Mouse (Mus musculus): ENCODE data around the gene Ceacam19. TPM values are rescaled to one million over a fixed set of nuclear protein-coding genes. Genes with fewer than 3 reads are reported as not detected.

Ceacam19 gene
- polyA plus RNA-seq, 1 experiment from 2014 or later: not detected

- WGBS: 27% methylated on average over 2 of the region's 2 CpGs
- no peak overlapping the region for H3K4me3 ChIP-seq
- H3K27me3 ChIP-seq: no peaks in the 10 kb centered on the region
- no peak overlapping the region for H3K9ac ChIP-seq
- no peak overlapping the region for H3K4me2 ChIP-seq
- H3K36me3 ChIP-seq: peaks cover 3% of the 10 kb centered on the region
- H3K4me1 ChIP-seq: peaks cover 15% of the 10 kb centered on the region; the same call in 1 of the 2 replicates
- no peak overlapping the region for H3K27ac ChIP-seq
- ATAC-seq (ENCODE audit: borderline replicate concordance, extremely low read depth, low FRiP score, low TSS enrichment): no peak
- H3K9me3 ChIP-seq: no peaks in the 10 kb centered on the region
Measured at GRCm38 (mm10) chr7:19923354-19923753, 35.6 kb upstream of the Ceacam19 start.

GRCm38 (mm10) chr7:19920506-19921261 is 32.9 kb upstream of the Ceacam19 start, which contains the start of gene Pvr:
TSS of gene Pvr (minus strand) at chr7:19921160.
- Histone ChIP-seq H3K4me1 (peaks cover 15% of the 10 kb centered on the region; the same call in 1 of the 2 replicates), H3K36me3 (peaks cover 25% of the 10 kb centered on the region)
- ATAC-seq (ENCODE audit: borderline replicate concordance, extremely low read depth, low FRiP score, low TSS enrichment): peak; percentile 88

GRCm38 (mm10) chr7:19920166-19920505 is 32.4 kb upstream of the Ceacam19 start:
- H3K27ac ChIP-seq: peak overlapping the region; percentile 86; the same call in 1 of the 2 replicates
- H3K9ac ChIP-seq: peak overlapping the region; percentile 87
- H3K4me1 ChIP-seq: peaks cover 15% of the 10 kb centered on the region; the same call in 1 of the 2 replicates
- H3K9me3 ChIP-seq: no peaks in the 10 kb centered on the region
- ATAC-seq (ENCODE audit: borderline replicate concordance, extremely low read depth, low FRiP score, low TSS enrichment): peak; percentile 16; the same call in 1 of the 2 replicates
- H3K4me2 ChIP-seq: peak overlapping the region; percentile 66
- H3K4me3 ChIP-seq: peak overlapping the region; percentile 91
- no peaks in the 10 kb centered on the region for H3K27me3 ChIP-seq
- 28% methylated on average over 4 of the region's 4 CpGs for WGBS
- H3K36me3 ChIP-seq: peaks cover 30% of the 10 kb centered on the region

More at GRCm38 (mm10) chr7:19920506-19921261, 32.9 kb upstream of the Ceacam19 start, which contains the start of gene Pvr:
- Histone ChIP-seq H3K27me3 (no peaks in the 10 kb centered on the region), H3K27ac (peak within 1 kb of the TSS; percentile 86), H3K4me2 (peak within 1 kb of the TSS; percentile 66), H3K9ac (peak within 1 kb of the TSS; percentile 87), H3K9me3 (no peaks in the 10 kb centered on the region), H3K4me3 (peak within 1 kb of the TSS; percentile 91)
- under 1% methylated on average over 60 of the region's 60 CpGs for WGBS

GRCm38 (mm10) chr7:19914558-19914957 is 26.8 kb upstream of the Ceacam19 start:
- no peak overlapping the region for H3K27ac ChIP-seq
- H3K4me3 ChIP-seq: no peak overlapping the region
- 89% methylated on average over 7 of the region's 7 CpGs for WGBS
- H3K9ac ChIP-seq: no peak overlapping the region
- H3K4me2 ChIP-seq: no peak overlapping the region
- H3K4me1 ChIP-seq: peaks cover 3% of the 10 kb centered on the region; the same call in 1 of the 2 replicates
- H3K9me3 ChIP-seq: no peaks in the 10 kb centered on the region
- no peaks in the 10 kb centered on the region for H3K27me3 ChIP-seq
- no peak for ATAC-seq (ENCODE audit: borderline replicate concordance, extremely low read depth, low FRiP score, low TSS enrichment)
- H3K36me3 ChIP-seq: peaks cover 67% of the 10 kb centered on the region

- no peaks in the 10 kb centered on the region for H3K9me3 ChIP-seq
- peaks cover 71% of the 10 kb centered on the region for H3K36me3 ChIP-seq
- no peaks in the 10 kb centered on the region for H3K27me3 ChIP-seq
- H3K27ac ChIP-seq: no peak overlapping the region
- ATAC-seq (ENCODE audit: borderline replicate concordance, extremely low read depth, low FRiP score, low TSS enrichment): no peak
- H3K4me3 ChIP-seq: no peak overlapping the region
- H3K4me1 ChIP-seq: no peaks in the 10 kb centered on the region
- no peak overlapping the region for H3K9ac ChIP-seq
- WGBS: 86% methylated on average over 23 of the region's 23 CpGs
- no peak overlapping the region for H3K4me2 ChIP-seq
Measured at GRCm38 (mm10) chr7:19911695-19912524, 24.1 kb upstream of the Ceacam19 start.

DNA sequence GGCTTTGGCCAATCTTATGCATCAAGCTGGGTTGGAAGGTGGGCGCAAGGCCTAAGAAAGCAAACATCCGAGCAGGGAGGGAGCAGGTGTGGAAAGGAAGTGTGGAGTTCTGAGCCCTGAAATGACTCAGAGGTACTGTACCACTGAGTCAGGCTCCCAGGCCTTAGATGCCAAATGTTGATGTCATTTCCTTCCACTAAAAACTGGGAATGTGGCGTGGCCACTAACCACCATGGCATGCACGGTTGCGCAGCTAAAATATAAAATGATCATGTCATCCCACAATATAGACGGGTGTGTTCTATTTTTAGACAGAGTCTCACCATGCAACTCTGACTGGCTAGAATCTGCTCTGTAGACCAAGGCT is 23.5 kb upstream of the Ceacam19 start:
- Histone ChIP-seq H3K9me3 (no peaks in the 10 kb centered on the region), H3K27ac (no peak overlapping the region), H3K9ac (no peak overlapping the region), H3K36me3 (peaks cover 71% of the 10 kb centered on the region), H3K4me3 (no peak overlapping the region), H3K4me2 (no peak overlapping the region), H3K27me3 (no peaks in the 10 kb centered on the region), H3K4me1 (no peaks in the 10 kb centered on the region)
- 87% methylated on average over 6 of the region's 6 CpGs for WGBS
- no peak for ATAC-seq (ENCODE audit: borderline replicate concordance, extremely low read depth, low FRiP score, low TSS enrichment)

- Histone ChIP-seq H3K4me3 (no peak overlapping the region), H3K36me3 (peaks cover 69% of the 10 kb centered on the region), H3K9me3 (no peaks in the 10 kb centered on the region), H3K27ac (no peak overlapping the region), H3K4me1 (no peaks in the 10 kb centered on the region), H3K4me2 (no peak overlapping the region), H3K27me3 (no peaks in the 10 kb centered on the region), H3K9ac (no peak overlapping the region)
- peak; percentile 66; the same call in 1 of the 2 replicates for ATAC-seq (ENCODE audit: borderline replicate concordance, extremely low read depth, low FRiP score, low TSS enrichment)
- WGBS: 50% methylated on average over 21 of the region's 21 CpGs
Measured at GRCm38 (mm10) chr7:19910421-19911291, 22.9 kb upstream of the Ceacam19 start.

GRCm38 (mm10) chr7:19889881-19890280 is 2.1 kb upstream of the Ceacam19 start:
- 48% methylated on average over 8 of the region's 8 CpGs for WGBS
- Histone ChIP-seq H3K27me3 (no peaks in the 10 kb centered on the region), H3K4me1 (no peaks in the 10 kb centered on the region), H3K27ac (no peak overlapping the region), H3K4me3 (no peak overlapping the region), H3K36me3 (no peaks in the 10 kb centered on the region), H3K9ac (no peak overlapping the region), H3K4me2 (no peak overlapping the region), H3K9me3 (no peaks in the 10 kb centered on the region)
- no peak for ATAC-seq (ENCODE audit: borderline replicate concordance, extremely low read depth, low FRiP score, low TSS enrichment)

DNA sequence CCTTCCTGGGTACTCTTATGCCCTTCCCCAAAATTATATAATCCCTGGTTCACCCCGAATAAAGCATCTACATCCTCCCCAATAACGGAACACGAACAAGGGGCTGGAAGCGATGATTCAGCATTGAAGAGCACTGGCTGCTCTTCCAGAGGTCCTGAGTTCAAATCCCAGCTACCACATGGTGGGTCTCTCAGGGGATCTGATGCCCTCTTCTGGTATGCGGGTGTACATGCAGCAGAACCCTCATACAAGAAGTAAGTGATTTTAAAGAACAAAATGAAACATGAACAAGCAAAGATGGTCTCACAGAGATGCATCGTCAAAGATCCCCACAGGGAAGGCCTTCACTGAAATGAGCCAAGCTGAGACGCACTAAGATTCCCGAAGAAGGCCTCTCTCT is 7.0 kb downstream of the Ceacam19 start:
- ATAC-seq (ENCODE audit: borderline replicate concordance, extremely low read depth, low FRiP score, low TSS enrichment): no peak
- peaks cover 5% of the 10 kb centered on the region; the same call in 1 of the 2 replicates for H3K4me1 ChIP-seq
- 74% methylated on average over 8 of the region's 8 CpGs for WGBS

GRCm38 (mm10) chr7:19876781-19877425 is 10.9 kb downstream of the Ceacam19 start:
- Histone ChIP-seq H3K36me3 (no peaks in the 10 kb centered on the region), H3K27ac (no peak overlapping the region), H3K4me3 (no peak overlapping the region), H3K27me3 (no peaks in the 10 kb centered on the region), H3K9me3 (no peaks in the 10 kb centered on the region), H3K9ac (no peak overlapping the region), H3K4me1 (peaks cover 5% of the 10 kb centered on the region; the same call in 1 of the 2 replicates), H3K4me2 (no peak overlapping the region)
- ATAC-seq (ENCODE audit: borderline replicate concordance, extremely low read depth, low FRiP score, low TSS enrichment): peak; percentile 60; the same call in 1 of the 2 replicates
- whole genome bisulfite sequencing: 40% methylated on average over 14 of the region's 14 CpGs

More for the DNA sequence above, 7.0 kb downstream of the Ceacam19 start:
- no peak overlapping the region for H3K4me3 ChIP-seq
- no peak overlapping the region for H3K9ac ChIP-seq
- no peaks in the 10 kb centered on the region for H3K27me3 ChIP-seq
- no peak overlapping the region for H3K4me2 ChIP-seq
- no peak overlapping the region for H3K27ac ChIP-seq
- H3K9me3 ChIP-seq: no peaks in the 10 kb centered on the region
- no peaks in the 10 kb centered on the region for H3K36me3 ChIP-seq
